Mouse (Mus musculus) urinary bladder, postnatal 4 days (tissue): ENCODE data around the gene Ttc23.

ENCODE experiments used
- DNase-seq, 2 experiments: peaks; one replicate each; pipeline ENCODE4 v3.0.0; 2021 to 2022; ENCODE audit warnings: low spot score in 2 of 2

The Ttc23 gene

DNA sequence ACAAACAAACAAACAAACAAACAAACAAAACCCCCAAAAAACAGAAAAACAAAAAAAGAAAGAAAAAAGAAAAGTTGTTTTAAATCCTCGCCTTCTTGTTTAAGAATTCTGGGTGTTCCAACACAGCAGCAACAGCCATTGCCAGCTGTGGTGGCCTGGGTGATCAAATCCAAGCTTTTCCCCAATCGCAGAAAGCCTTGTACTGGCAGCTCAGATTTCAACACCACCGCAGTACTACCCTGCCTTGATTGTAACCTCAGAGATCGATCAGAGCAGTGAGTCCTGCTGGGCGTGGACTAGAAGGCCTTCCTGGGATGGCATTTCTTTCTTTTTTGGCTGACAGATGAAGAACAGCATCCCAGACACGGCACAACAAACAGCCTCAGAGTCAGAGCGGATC lies 48.7 kb downstream of the Ttc23 start:
- DNase-seq = no peak

GRCm38 (mm10) chr7:67697892-67698630 lies 50.9 kb downstream of the Ttc23 start:
- no peak for DNase-seq

DNA sequence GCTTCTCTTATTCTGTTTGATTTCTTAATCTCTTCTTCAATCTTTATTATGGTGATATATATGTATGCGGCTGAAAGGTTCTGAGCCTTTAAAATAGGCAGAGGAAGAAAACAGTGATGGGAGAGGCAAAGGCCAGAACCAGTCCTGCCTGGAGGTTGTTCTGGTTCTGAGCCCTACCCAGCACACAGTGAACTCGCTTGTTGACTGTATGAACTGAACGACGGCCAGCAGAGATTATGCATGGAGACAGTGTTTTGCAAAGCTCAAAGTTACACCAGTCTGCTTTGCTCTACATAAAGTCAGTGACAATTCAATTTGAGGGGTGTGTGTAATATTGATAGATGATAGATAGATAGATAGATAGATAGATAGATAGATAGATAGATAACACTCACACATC lies 52.1 kb downstream of the Ttc23 start:
- no peak for DNase-seq

DNA sequence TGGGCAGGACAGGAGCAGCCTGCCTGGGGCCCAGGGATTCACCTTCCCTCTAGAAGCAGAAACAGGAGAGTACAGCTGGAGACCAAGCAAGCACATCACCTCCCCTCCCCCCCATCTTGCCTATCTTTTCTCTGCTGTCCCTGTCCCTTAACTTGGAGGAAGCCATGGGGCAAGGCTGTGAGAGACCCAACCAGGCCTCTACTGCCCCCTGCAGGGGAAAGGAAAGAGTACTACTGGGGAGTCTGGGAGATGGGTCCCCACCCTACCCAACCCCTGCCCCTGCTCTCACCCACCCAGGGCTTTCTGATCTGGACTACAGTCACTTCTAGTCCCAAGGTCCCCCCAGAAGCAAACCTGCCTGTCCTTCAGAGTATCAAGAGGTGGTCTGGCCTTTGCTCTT lies 53.6 kb downstream of the Ttc23 start:
- DNase-seq = no peak

DNA sequence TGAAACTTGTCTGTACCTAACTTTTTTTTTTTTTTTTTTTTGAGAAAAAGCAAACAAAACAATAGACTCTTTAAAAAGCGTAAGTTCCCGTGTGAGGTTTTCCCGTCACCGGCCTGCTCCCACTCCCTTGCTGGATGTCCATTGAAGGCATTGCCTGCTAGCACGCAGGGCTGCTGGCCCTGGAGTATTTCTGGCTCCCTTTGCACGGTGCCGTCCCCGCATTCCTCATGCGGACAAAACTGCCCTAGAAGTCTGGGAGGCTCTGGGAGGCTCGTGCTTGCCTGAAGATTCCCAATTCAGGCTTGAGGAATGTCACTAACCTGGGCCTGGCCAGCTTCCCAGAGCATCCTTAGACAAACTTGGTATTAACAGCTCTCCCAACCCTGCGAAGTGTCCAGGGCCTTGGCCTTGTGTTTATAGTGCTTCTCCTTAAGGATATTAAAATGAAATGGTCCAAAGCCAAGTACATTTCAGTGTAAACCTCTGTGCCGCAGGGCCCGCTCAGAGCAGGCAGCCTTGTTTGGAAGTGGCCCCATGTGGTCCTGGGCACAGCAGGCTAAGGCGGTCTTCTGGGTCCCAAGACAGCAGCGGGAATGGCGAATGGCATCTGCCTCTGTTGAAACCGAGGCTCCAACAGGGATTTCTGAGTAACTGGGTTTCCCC lies 54.2 kb downstream of the Ttc23 start:
- peak in 1 of 2 experiments; percentile 56 for DNase-seq

- DNase-seq = no peak
These were observed 61.0 kb downstream of the Ttc23 start for GRCm38 (mm10) chr7:67708160-67708559.

DNA sequence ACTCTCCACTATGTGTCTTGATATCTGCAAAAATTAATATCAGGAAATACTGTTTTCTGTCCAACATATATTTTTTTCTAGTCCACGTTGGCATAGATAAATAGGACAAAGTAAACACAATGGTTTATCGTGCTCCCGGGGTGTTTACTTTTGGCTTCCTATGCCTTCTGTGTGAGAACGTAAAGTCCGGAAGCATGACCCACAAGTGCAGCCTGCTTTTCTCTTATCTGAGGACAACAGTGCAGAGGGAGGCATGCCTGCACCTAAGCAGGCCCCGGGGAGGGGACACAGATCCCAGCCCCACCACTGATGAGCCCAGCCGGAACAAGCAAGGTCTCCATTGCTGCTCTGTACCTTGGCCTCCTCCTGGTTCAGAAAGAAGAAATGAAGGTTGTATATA lies 63.0 kb downstream of the Ttc23 start:
- no peak for DNase-seq

DNA sequence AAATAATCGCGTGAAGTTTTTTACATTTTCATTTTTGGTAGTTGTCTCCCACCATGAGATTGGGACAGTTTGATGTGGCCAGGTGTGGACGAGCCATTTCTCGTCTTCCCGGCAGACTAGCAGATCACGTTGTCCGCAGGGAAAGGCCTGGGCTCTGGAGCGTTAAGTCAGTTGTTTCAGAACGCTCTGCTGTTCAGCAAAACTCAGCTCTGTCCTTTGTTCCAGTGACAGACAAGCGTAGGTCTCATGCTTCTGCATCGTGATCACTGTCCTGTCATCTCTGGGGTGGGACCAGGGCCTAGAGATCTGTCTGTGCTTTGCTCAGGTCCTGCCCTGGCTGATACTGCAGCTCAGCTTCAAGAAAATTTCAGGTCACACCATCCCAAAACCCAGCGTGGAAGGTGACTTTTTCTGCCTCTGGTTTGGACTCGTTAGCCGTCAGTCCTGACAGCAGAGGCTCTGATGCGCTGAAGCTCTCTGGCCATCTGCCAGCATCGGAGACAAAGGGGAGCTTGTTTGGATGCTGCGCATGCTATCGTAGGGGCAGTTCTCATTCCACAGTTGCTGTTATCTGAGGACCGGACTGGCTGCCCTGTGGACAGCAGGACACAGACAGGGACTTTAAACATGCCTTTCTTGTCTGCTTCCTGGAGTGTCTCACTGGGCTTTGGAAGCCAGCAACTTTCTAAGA lies 66.8 kb downstream of the Ttc23 start:
- no peak for DNase-seq

DNA sequence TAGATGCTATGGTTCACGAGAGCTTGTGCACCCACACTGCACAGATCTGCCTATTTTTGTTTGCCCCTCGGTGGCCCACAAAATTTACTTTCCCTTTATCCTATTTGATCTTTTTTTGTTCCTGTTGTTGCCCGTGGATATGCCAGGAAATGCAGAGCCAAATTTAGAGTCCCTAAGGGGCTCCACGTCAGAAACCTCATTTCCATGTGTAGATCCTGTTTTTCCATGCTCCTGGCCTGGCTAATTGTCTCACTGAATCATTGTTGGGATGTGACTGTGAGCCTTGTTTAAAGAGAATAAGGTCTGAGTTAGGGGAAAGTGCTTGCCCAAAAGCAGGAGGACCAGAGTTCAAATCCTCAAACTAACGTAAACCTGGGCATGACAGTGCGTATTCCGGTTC lies 68.0 kb downstream of the Ttc23 start:
- DNase-seq = no peak

GRCm38 (mm10) chr7:67716213-67716878 lies 69.1 kb downstream of the Ttc23 start:
- DNase-seq = no peak

- no peak for DNase-seq
These were observed 69.7 kb downstream of the Ttc23 start for GRCm38 (mm10) chr7:67716925-67717324.

DNA sequence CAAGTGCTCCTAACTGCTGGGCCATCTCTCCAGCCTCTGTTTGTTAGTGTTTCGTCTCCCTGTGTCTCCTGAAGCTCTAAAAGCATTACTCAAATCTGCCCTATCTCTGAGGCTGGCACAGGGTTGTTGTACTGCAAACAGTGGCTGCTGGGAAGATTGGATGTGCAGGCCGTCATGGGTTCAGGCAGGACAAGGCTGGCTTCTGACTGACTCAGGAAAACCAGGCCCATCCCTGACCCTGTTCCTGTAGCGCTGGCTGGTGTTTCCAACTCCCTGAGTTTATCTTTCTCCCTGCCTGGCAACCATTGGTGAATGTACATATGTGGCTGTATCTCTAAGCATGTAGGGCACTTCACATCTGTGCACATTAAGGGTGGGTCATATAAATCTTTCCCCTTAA lies 70.3 kb downstream of the Ttc23 start:
- no peak for DNase-seq

GRCm38 (mm10) chr7:67718804-67719203 lies 71.6 kb downstream of the Ttc23 start:
- no peak for DNase-seq

DNA sequence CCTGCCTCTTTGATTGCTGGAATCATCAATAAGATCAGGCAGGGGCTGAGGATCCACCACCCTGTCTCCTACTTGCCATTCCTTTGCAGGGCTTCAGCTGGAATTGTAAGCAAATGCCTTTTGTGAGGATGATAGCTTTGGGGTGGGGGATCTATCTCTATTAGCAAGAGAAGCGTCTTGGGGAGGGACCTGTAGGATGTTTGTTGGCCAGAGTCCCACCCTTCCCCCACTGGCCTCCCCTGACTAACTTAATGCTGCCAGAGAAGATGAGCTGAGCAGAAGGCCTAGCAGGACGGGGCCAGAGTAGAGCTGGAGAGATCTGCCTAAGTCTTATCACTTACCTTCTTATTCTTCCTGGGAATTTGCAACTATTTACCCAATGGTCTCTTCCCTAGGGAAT lies 75.0 kb downstream of the Ttc23 start:
- DNase-seq = no peak

DNA sequence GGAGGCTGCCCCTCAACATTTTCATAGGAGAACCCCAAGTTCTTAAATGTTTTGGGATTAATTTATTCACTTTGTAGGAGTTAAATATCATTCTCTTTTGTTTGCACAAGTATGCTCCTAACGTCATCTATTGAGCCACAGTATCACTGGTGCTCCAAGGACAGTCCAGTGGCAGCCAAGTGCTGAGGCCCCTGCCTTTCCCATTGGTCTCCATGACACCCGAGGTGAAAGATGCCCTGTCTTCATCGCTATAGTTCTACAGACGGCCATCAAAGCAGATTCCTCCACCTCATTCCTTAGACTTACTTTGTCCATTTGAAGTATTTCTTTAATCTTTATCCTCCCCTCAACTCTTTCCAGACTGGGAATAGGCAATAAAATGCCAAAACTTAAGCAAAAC lies 77.3 kb downstream of the Ttc23 start:
- DNase-seq = no peak

DNA sequence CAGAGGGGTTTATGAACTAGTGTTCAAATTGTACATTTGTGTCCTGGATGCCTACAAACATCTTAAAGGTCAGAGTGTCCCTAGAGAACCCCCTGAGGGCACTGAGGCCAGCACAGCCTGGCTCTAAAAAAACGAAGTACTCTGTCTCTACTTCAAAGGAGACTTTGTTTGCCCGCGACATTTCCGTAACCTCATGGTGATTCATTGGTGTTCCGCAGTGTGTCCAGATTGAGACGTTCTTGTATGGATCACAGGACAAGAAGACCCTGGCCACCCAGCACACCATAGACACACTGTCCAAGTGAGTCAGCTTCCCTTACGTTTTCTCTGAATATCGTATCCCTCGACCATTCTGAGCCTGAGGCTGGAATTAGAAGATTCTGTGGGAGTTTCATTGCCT lies 77.8 kb downstream of the Ttc23 start:
- no peak for DNase-seq

DNA sequence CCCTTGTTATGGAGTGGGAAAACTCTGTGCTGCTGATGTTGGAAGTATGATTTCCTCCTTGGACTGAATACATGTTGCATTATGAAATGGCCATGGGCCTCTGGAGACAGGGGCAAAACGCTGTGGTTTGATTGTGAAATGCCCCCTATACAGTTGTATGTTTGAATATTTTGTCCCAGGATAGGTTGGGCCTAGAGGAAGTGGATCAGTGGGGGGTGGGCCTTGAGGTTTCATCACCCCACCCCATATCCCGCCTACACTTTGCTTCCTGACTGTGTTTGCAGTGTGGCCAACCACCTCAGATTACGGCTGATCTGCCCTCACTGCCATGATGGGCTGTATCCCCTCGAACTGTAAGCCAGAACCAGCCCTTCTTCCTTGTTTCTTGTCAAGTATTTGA lies 81.0 kb downstream of the Ttc23 start:
- DNase-seq = no peak

- DNase-seq = peak in 1 of 2 experiments; percentile 13
These were observed 81.6 kb downstream of the Ttc23 start for GRCm38 (mm10) chr7:67728809-67729208.

- no peak for DNase-seq
These were observed 83.4 kb downstream of the Ttc23 start for GRCm38 (mm10) chr7:67730431-67731110.

DNA sequence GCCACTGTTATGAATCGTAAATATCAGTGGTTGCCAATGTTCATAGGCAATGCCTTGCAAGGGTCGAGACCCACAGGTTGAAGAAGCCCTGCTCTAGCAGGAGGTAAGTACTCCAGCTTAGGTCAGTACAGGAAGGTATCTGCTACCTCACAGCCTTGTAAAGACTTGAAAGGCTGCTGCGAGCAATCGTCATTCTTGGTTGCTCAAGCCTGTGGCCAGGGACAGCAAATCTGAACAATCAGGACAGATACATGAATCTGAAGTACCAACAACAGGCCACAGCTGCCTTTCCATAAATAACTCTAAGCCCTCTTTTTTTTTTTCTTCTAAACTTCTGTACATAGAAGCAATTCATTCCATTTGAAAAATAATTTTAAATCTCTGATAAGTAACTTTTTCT lies 85.1 kb downstream of the Ttc23 start:
- DNase-seq = no peak

DNA sequence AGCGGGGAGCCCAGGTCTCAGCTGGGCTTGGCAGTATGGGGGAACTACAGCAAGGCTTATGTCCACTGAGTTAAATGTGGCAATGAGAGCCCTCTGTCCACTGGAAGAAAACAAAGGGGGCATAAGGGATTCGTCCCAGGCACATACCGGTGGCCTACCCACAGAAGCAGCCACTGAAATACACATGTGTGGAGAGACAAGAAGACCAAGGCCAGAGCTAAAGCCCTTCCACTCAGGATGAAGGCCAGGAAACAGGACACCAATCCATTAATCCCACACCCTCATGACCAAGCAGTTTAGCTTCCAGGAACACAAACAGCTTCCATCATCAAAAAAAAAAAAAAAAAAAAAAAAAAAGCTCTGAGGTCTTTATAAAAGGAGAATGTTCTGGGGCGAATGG lies 93.2 kb downstream of the Ttc23 start:
- DNase-seq = no peak

DNA sequence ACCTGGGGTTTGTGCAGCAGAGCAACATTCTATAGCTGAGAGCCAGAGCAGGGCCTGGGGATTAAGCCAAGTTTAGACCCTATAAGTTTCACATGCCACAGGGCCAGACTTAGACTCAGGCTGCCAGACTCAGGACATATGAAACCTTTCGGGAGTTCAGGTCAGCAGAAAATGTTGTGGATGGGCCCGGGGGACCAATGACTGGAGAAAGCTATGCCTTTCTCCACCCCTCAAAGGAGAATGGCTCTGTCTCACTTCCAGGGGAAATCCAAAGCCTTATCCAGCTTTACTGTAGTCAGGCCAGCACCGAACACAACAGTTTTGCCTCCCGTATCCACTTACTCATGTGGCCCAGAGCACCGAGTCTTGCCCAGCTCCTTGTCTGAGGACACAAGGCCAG lies 93.6 kb downstream of the Ttc23 start:
- no peak for DNase-seq
